Mouse (Mus musculus) lung, adult 18-20 months (tissue): ENCODE measurements around the gene Chchd1.
A peak's percentile ranks its signal among the peaks of the same experiment; 100 is the strongest.

Experiments
- DNase-seq, 2 experiments: peaks; one replicate each; pipeline ENCODE4 v3.0.0; 2022; ENCODE audit warnings: mixed read lengths in 2 of 2

Gene Chchd1

GRCm38 (mm10) chr14:20702741-20703381 is at the start of gene Chchd1:
Gene Chchd1 (plus strand): TSS chr14:20703006.
- peak; percentile 89 to 91 for DNase-seq

GRCm38 (mm10) chr14:20654690-20655421 is 48.0 kb upstream of the Chchd1 start:
- DNase-seq, result no peak

- DNase-seq, result no peak
Observed at GRCm38 (mm10) chr14:20655731-20656130, 47.1 kb upstream of the Chchd1 start.

GRCm38 (mm10) chr14:20656361-20656760 is 46.4 kb upstream of the Chchd1 start, which contains the start of gene Myoz1:
Gene Myoz1 (minus strand): TSS chr14:20656540.
- DNase-seq, result no peak

GRCm38 (mm10) chr14:20658326-20658725 is 44.5 kb upstream of the Chchd1 start:
- DNase-seq, result peak in 1 of 2 experiments; percentile 51

GRCm38 (mm10) chr14:20658902-20659301 is 43.9 kb upstream of the Chchd1 start:
- no peak for DNase-seq

GRCm38 (mm10) chr14:20659687-20660086 is 43.1 kb upstream of the Chchd1 start:
- no peak for DNase-seq

GRCm38 (mm10) chr14:20660827-20661660 is 41.8 kb upstream of the Chchd1 start:
- peak; percentile 93 to 96 for DNase-seq

- DNase-seq, result no peak
Observed at GRCm38 (mm10) chr14:20661661-20662331, 41.0 kb upstream of the Chchd1 start.

GRCm38 (mm10) chr14:20662740-20663139 is 40.1 kb upstream of the Chchd1 start:
- no peak for DNase-seq

GRCm38 (mm10) chr14:20663601-20664000 is 39.2 kb upstream of the Chchd1 start:
- DNase-seq, result no peak

GRCm38 (mm10) chr14:20664436-20664835 is 38.4 kb upstream of the Chchd1 start:
- no peak for DNase-seq

- no peak for DNase-seq
Observed at GRCm38 (mm10) chr14:20667469-20667868, 35.3 kb upstream of the Chchd1 start.

- DNase-seq, result no peak
Observed at GRCm38 (mm10) chr14:20668154-20668810, 34.5 kb upstream of the Chchd1 start, which contains the start of gene Synpo2l. Gene Synpo2l (minus strand): TSS chr14:20668354.

- no peak for DNase-seq
Observed at GRCm38 (mm10) chr14:20672990-20673389, 29.8 kb upstream of the Chchd1 start.

- no peak for DNase-seq
Observed at GRCm38 (mm10) chr14:20673735-20674063, 29.1 kb upstream of the Chchd1 start.

GRCm38 (mm10) chr14:20674064-20674833 is 28.6 kb upstream of the Chchd1 start, which contains the start of gene Sec24c:
Gene Sec24c (plus strand): TSS chr14:20674308.
- peak; percentile 97 to 98 for DNase-seq

GRCm38 (mm10) chr14:20677906-20678305 is 24.9 kb upstream of the Chchd1 start:
- DNase-seq, result no peak

GRCm38 (mm10) chr14:20681742-20682141 is 21.1 kb upstream of the Chchd1 start:
- DNase-seq, result no peak

GRCm38 (mm10) chr14:20682498-20682897 is 20.3 kb upstream of the Chchd1 start:
- peak in 1 of 2 experiments; percentile 26 for DNase-seq

- DNase-seq, result no peak
Observed at GRCm38 (mm10) chr14:20686576-20686975, 16.2 kb upstream of the Chchd1 start.
